Mouse (Mus musculus) liver, embryonic 14.5 days (tissue): ENCODE data around the gene Slc25a41.

Source experiments
- CTCF ChIP-seq: IDR thresholded peaks from 2 replicates; pipeline ENCODE4 v1.5.1; 2016; ENCODE audit warnings: antibody characterized with exemption, low read depth, control low read depth
- EP300 ChIP-seq: IDR thresholded peaks from 2 replicates; pipeline ENCODE4 v1.6.1; 2016; ENCODE audit warnings: antibody characterized with exemption, low read depth

DNA sequence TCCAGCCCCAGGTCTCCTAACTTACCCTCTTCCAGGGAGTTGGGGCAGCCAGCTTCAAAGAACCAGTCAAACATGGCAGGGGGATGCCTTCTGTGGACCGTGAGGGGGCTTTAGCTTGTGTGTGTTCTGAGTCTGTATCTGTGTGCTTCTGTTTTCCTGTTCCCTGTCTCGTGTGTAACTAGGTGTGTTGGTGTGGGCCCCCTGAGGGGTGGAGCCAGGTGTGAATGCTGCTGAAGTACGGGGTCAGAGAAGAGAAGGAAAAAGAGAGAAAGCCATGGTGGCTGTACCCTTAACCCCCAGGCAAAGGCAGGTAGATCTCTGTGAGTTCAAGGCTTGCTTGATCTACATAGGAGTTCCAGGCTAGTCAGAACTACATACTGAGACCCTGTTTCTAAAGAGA lies 35.5 kb upstream of the Slc25a41 start:
- TF ChIP-seq CTCF (no peak), EP300 (no peak)
